In the genomic region with DNA sequence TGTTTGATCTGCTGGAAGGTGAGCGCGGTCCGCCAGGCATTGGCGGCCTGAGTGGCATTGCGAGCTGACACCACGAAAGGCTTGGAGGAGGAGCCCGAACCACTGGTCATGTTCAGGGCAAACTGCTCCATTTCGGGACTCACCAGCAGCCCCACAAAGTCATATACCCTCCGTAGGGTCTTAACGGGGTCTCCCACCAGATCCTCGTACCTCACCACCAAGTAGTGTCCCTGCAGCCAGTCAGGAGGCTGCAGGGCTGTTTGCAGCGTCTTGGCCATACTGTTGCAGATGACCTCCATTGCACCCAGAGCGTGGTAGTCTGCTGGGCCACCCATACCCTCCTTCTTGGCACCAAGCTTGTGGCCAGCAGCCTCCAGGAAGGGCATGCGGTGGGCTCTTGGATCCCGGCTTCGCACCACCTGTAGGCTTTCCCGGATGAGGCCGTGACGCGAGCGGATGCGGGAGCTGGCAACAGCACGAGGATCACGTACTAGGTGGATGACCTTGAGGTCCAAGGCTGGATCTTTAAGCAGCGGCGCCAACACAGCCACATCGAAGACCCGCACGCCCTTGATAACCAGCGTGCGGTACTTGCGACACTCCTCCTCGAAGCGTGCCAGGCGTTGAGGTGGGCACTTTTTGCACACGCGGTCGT, we compare ENCODE assay signal across 8 mouse cellular contexts. TPM values are rescaled to one million over a fixed set of nuclear protein-coding genes. Genes with fewer than 3 reads are reported as not detected.
A peak's percentile ranks its signal among the peaks of the same experiment; 100 is the strongest.
DNase-seq lines count a peak whose midpoint lies in the region; ATAC-seq and TF ChIP-seq lines count a peak whose summit lies in the region.

No protein-coding gene starts in this region.

- no peak for ATAC-seq in forebrain, embryonic 15.5 days (replicated peaks)
- no peak for ATAC-seq in limb, embryonic 12.5 days (ENCODE audit: insufficient number of reproducible peaks, insufficient read depth, low FRiP score, low TSS enrichment, low read depth)
- no peak for ATAC-seq in neural tube, embryonic 15.5 days (ENCODE audit: low FRiP score)

- 69% methylated on average over 38 of the region's 38 CpGs for WGBS in forebrain, embryonic 15.5 days
- WGBS in limb, embryonic 12.5 days, result 77% methylated on average over 38 of the region's 38 CpGs
- 76% methylated on average over 38 of the region's 38 CpGs for WGBS in neural tube, embryonic 15.5 days

- H3K4me2 ChIP-seq in forebrain, embryonic 15.5 days (replicated peaks), result peak overlapping the region; percentile 94
- H3K4me2 ChIP-seq in limb, embryonic 12.5 days, result peak overlapping the region; percentile 94
- H3K4me2 ChIP-seq in neural tube, embryonic 15.5 days, result peak overlapping the region; percentile 88

- no peaks in the 10 kb centered on the region for H3K9me3 ChIP-seq in forebrain, embryonic 15.5 days
- H3K9me3 ChIP-seq in limb, embryonic 12.5 days, result no peaks in the 10 kb centered on the region
- H3K9me3 ChIP-seq in neural tube, embryonic 15.5 days (replicated peaks), result no peaks in the 10 kb centered on the region

- intact Hi-C loops in left cerebral cortex, adult 2 months (cut with DNase I), result loop anchor here (1.0 to 10.0 kb wide), 5 partner anchors 83 to 667 kb away; no protein-coding TSS in a partner anchor

- no peak for TF ChIP-seq CTCF in left cerebral cortex, adult 2 months (IDR thresholded peaks at IDR 0.05)

- peak in 1 of 2 experiments; percentile 26 for DNase-seq in left cerebral cortex, adult 2 months (ENCODE audit: extremely low spot score in 1 of 2, low spot score in 2 of 2)
- no peak for DNase-seq in left cerebral cortex, adult 11 months (ENCODE audit: low spot score)
- DNase-seq in adrenal gland, postnatal 25 days, result peak; percentile 45
- no peak for DNase-seq in urinary bladder, postnatal 25 days (ENCODE audit: low spot score)
- no peak for DNase-seq in ovary, adult 18-20 months (ENCODE audit: low spot score)

- H3K36me3 ChIP-seq in forebrain, embryonic 15.5 days, result no peaks in the 10 kb centered on the region
- H3K36me3 ChIP-seq in limb, embryonic 12.5 days, result peaks cover 9% of the 10 kb centered on the region; the same call in 1 of the 2 replicates
- no peaks in the 10 kb centered on the region for H3K36me3 ChIP-seq in neural tube, embryonic 15.5 days

- H3K27me3 ChIP-seq in forebrain, embryonic 15.5 days, result no peaks in the 10 kb centered on the region
- peaks cover 8% of the 10 kb centered on the region; the same call in 1 of the 2 replicates for H3K27me3 ChIP-seq in limb, embryonic 12.5 days
- H3K27me3 ChIP-seq in neural tube, embryonic 15.5 days (replicated peaks), result no peaks in the 10 kb centered on the region; the same call in 1 of the 2 replicates

- H3K4me3 ChIP-seq in left cerebral cortex, adult 2 months, result peak overlapping the region; percentile 95
- H3K4me3 ChIP-seq in forebrain, embryonic 15.5 days, result peak overlapping the region; percentile 90
- H3K4me3 ChIP-seq in limb, embryonic 12.5 days (replicated peaks), result peak overlapping the region; percentile 78
- H3K4me3 ChIP-seq in neural tube, embryonic 15.5 days (replicated peaks), result peak overlapping the region; percentile 77

- H3K9ac ChIP-seq in forebrain, embryonic 15.5 days (replicated peaks), result peak overlapping the region; percentile 80; the same call in 1 of the 2 replicates
- H3K9ac ChIP-seq in limb, embryonic 12.5 days (replicated peaks), result no peak overlapping the region
- H3K9ac ChIP-seq in neural tube, embryonic 15.5 days (replicated peaks), result peak overlapping the region; percentile 76

- H3K4me1 ChIP-seq in forebrain, embryonic 15.5 days, result peaks cover 25% of the 10 kb centered on the region
- peaks cover 30% of the 10 kb centered on the region for H3K4me1 ChIP-seq in limb, embryonic 12.5 days (replicated peaks)
- peaks cover 28% of the 10 kb centered on the region for H3K4me1 ChIP-seq in neural tube, embryonic 15.5 days

- peak overlapping the region; percentile 73 for H3K27ac ChIP-seq in left cerebral cortex, adult 2 months
- H3K27ac ChIP-seq in forebrain, embryonic 15.5 days (replicated peaks), result no peak overlapping the region
- H3K27ac ChIP-seq in limb, embryonic 12.5 days, result no peak overlapping the region
- H3K27ac ChIP-seq in neural tube, embryonic 15.5 days (replicated peaks), result no peak overlapping the region

RNA-seq across cellular contexts. Expression of gene Chst2, which starts 1.6 kb away (rescaled TPM):
- total RNA-seq in left cerebral cortex, adult 2 months (2021), result 10 to 100 TPM; 66.8 to 67.4 TPM
- 35.8 and 51.1 TPM in 2 replicates for total RNA-seq in adrenal gland, postnatal 25 days (2021)
- 13.0 and 13.3 TPM in 2 replicates for polyA plus RNA-seq in forebrain, embryonic 15.5 days (2015; fragmentation: Nextera tagmentation; extraction: Ambion mirVana)
- polyA plus RNA-seq in limb, embryonic 12.5 days (2016; fragmentation: Nextera tagmentation; extraction: Ambion mirVana), result 9.0 and 10.1 TPM in 2 replicates
- polyA plus RNA-seq in neural tube, embryonic 15.5 days (2015; fragmentation: Nextera tagmentation; extraction: Ambion mirVana), result 14.6 and 15.9 TPM in 2 replicates
